Mouse (Mus musculus) midbrain, postnatal 0 days (tissue): ENCODE data around the gene Parp14. TPM values are rescaled to one million over a fixed set of nuclear protein-coding genes. Genes with fewer than 3 reads are reported as not detected.

ENCODE experiments used
- ATAC-seq: fragments of 200-750 bp; cut with Nextera tagmentation; 2 replicates; pipeline ENCODE4 v1.8.0; 2017; ENCODE audit warnings: moderate number of reproducible peaks, mild to moderate bottlenecking, moderate TSS enrichment, moderate library complexity; ENCODE audit not compliant: low FRiP score
- DNase-seq: peaks from one replicate; pipeline ENCODE4 v3.0.0-alpha.2; 2015; ENCODE audit warnings: low spot score
- H3K27ac ChIP-seq: fragments of 300-500 bp; sonication (generic); 2 replicates; pipeline ENCODE4 v1.5.1; 2014; ENCODE audit warnings: low read depth, mild to moderate bottlenecking, low read length, mixed read lengths
- H3K27me3 ChIP-seq: fragments of 300-500 bp; sonication (generic); 2 replicates; pipeline ENCODE4 v1.6.1; 2014; ENCODE audit warnings: low read length, control low read depth, mixed read lengths; ENCODE audit not compliant: insufficient read depth
- H3K36me3 ChIP-seq: fragments of 300-500 bp; sonication (generic); 2 replicates; pipeline ENCODE4 v1.6.1; 2014; ENCODE audit warnings: low read length, control low read depth, mixed read lengths; ENCODE audit not compliant: insufficient read depth
- H3K4me1 ChIP-seq: fragments of 300-500 bp; sonication (generic); 2 replicates; pipeline ENCODE4 v1.6.1; 2014; ENCODE audit warnings: mild to moderate bottlenecking, control low read depth, antibody characterized with exemption, low read length, mixed read lengths; ENCODE audit not compliant: insufficient read depth
- H3K4me2 ChIP-seq: fragments of 300-500 bp; sonication (generic); 2 replicates; pipeline ENCODE4 v1.6.1; 2014; ENCODE audit warnings: low read depth, mild to moderate bottlenecking, low read length, mixed read lengths; ENCODE audit not compliant: poor library complexity, severe bottlenecking
- H3K4me3 ChIP-seq: fragments of 300-500 bp; sonication (generic); 2 replicates; pipeline ENCODE4 v1.5.1; 2014; ENCODE audit warnings: low read depth, mild to moderate bottlenecking, low read length, moderate library complexity
- H3K9ac ChIP-seq: fragments of 300-500 bp; sonication (generic); replicated peaks from 2 replicates; pipeline ENCODE4 v1.6.1; 2014; ENCODE audit warnings: mild to moderate bottlenecking, low read length, moderate library complexity, mixed read lengths; ENCODE audit not compliant: poor library complexity, severe bottlenecking
- H3K9me3 ChIP-seq: fragments of 300-500 bp; sonication (generic); 2 replicates; pipeline ENCODE4 v1.6.1; 2016; ENCODE audit warnings: low read length, control low read depth
- CTCF ChIP-seq: IDR thresholded peaks from 2 replicates; pipeline ENCODE4 v1.5.1; 2016; ENCODE audit warnings: antibody characterized with exemption, mild to moderate bottlenecking
- WGBS: fragments of 180-500 bp; shearing (Covaris S2); extraction: QIAGEN DNeasy Blood & Tissue Kit; methylation state at CpG from one replicate; pipeline ENCODE4 v1.1.7; 2014; 5-methylcytosine and 5-hydroxymethylcytosine counted together
- polyA plus RNA-seq: library from polyadenylated mRNA; unstranded; fragments of >200 nt; fragmentation: Nextera tagmentation; extraction: Ambion mirVana; gene quantifications from 2 replicates; pipeline ENCODE4 v1.2.1, GENCODE M21; 2015
- total RNA-seq: library from RNA; depleted of rRNA; stranded (reverse); fragments of >200 nt; gene quantifications from 2 replicates; pipeline ENCODE4 v1.2.3, GENCODE M21; 2014; rRNA removed

Parp14 gene
- total RNA-seq = 0.85 and 1.2 TPM in 2 replicates
- polyA plus RNA-seq = 0.22 and 0.27 TPM in 2 replicates

- Histone ChIP-seq H3K9me3 (no peaks in the 10 kb centered on the region), H3K27me3 (peaks cover 15% of the 10 kb centered on the region), H3K27ac (no peak within 1 kb of the TSS), H3K4me1 (no peaks in the 10 kb centered on the region), H3K36me3 (no peaks in the 10 kb centered on the region), H3K9ac (peak within 1 kb of the TSS; percentile 42; the same call in 1 of the 2 replicates), H3K4me2 (peak within 1 kb of the TSS; percentile 98), H3K4me3 (peak within 1 kb of the TSS; percentile 48)
- no peak for TF ChIP-seq CTCF
- 1% methylated on average over 38 of the region's 38 CpGs for WGBS
- no peak for ATAC-seq
- no peak for DNase-seq
These were observed at the start of gene Parp14 for GRCm38 (mm10) chr16:35871048-35871851. Gene Parp14 (minus strand): TSS chr16:35871544.

GRCm38 (mm10) chr16:35918721-35919543, 47.6 kb upstream of the Parp14 start:
- ATAC-seq (no peak), DNase-seq (no peak)
- no peak overlapping the region for H3K4me2 ChIP-seq
- no peaks in the 10 kb centered on the region for H3K27me3 ChIP-seq
- H3K9ac ChIP-seq = no peak overlapping the region
- TF ChIP-seq CTCF = no peak
- no peak overlapping the region for H3K4me3 ChIP-seq
- no peak overlapping the region for H3K27ac ChIP-seq
- H3K4me1 ChIP-seq = no peaks in the 10 kb centered on the region
- no peaks in the 10 kb centered on the region for H3K36me3 ChIP-seq
- H3K9me3 ChIP-seq = no peaks in the 10 kb centered on the region
- WGBS = 87% methylated on average over 6 of the region's 6 CpGs

GRCm38 (mm10) chr16:35914301-35914700, 43.0 kb upstream of the Parp14 start:
- Histone ChIP-seq H3K36me3 (no peaks in the 10 kb centered on the region), H3K9ac (no peak overlapping the region), H3K27ac (no peak overlapping the region), H3K9me3 (no peaks in the 10 kb centered on the region), H3K27me3 (no peaks in the 10 kb centered on the region), H3K4me2 (no peak overlapping the region), H3K4me1 (no peaks in the 10 kb centered on the region), H3K4me3 (no peak overlapping the region)
- TF ChIP-seq CTCF = no peak
- ATAC-seq = no peak
- no peak for DNase-seq
- WGBS = 78% methylated on average over 5 of the region's 5 CpGs

GRCm38 (mm10) chr16:35913526-35913925, 42.2 kb upstream of the Parp14 start:
- Histone ChIP-seq H3K36me3 (no peaks in the 10 kb centered on the region), H3K9ac (no peak overlapping the region), H3K9me3 (no peaks in the 10 kb centered on the region), H3K4me3 (no peak overlapping the region), H3K4me1 (no peaks in the 10 kb centered on the region), H3K27me3 (no peaks in the 10 kb centered on the region), H3K4me2 (no peak overlapping the region), H3K27ac (no peak overlapping the region)
- WGBS = 68% methylated on average over 1 of the region's 1 CpGs
- no peak for ATAC-seq
- DNase-seq = no peak
- TF ChIP-seq CTCF = peak; percentile 50

- WGBS = 75% methylated on average over 3 of the region's 3 CpGs
- Histone ChIP-seq H3K4me2 (no peak overlapping the region), H3K36me3 (no peaks in the 10 kb centered on the region), H3K9ac (no peak overlapping the region), H3K4me3 (no peak overlapping the region), H3K27me3 (no peaks in the 10 kb centered on the region), H3K9me3 (no peaks in the 10 kb centered on the region), H3K4me1 (no peaks in the 10 kb centered on the region), H3K27ac (no peak overlapping the region)
- DNase-seq (no peak), ATAC-seq (no peak)
- TF ChIP-seq CTCF = peak; percentile 15; the same call in 1 of the 2 replicates
These were observed 40.1 kb upstream of the Parp14 start for GRCm38 (mm10) chr16:35911449-35911848.
